Mouse (Mus musculus) limb, embryonic 11.5 days (tissue): ENCODE data around the gene Naa15. TPM values are rescaled to one million over a fixed set of nuclear protein-coding genes. Genes with fewer than 3 reads are reported as not detected.
"Not testable (repeated sequence)": the region's sequence is repeated elsewhere in the genome, so short reads cannot be mapped to it uniquely, and the experiment has no call there.

Experiments used
- ATAC-seq: fragments of 200-750 bp; cut with Nextera tagmentation; 2 replicates; pipeline ENCODE4 v1.8.0; 2017; ENCODE audit warnings: low read depth; ENCODE audit not compliant: insufficient number of reproducible peaks, low FRiP score, low TSS enrichment
- DNase-seq: peaks from one replicate; pipeline ENCODE4 v3.0.0-alpha.2; 2015; ENCODE audit warnings: low spot score
- H3K27ac ChIP-seq: fragments of 300-500 bp; sonication (generic); replicated peaks from 2 replicates; pipeline ENCODE4 v1.5.1; 2014; ENCODE audit warnings: low read depth, mild to moderate bottlenecking, low read length
- H3K27me3 ChIP-seq: fragments of 300-500 bp; sonication (generic); 2 replicates; pipeline ENCODE4 v1.6.1; 2014; ENCODE audit warnings: mild to moderate bottlenecking, low read length, mixed read lengths; ENCODE audit not compliant: control insufficient read depth, insufficient read depth
- H3K36me3 ChIP-seq: fragments of 300-500 bp; sonication (generic); 2 replicates; pipeline ENCODE4 v1.6.1; 2014; ENCODE audit warnings: mild to moderate bottlenecking, low read length, moderate library complexity, mixed read lengths; ENCODE audit not compliant: control insufficient read depth, insufficient read depth
- H3K4me1 ChIP-seq: fragments of 300-500 bp; sonication (generic); 2 replicates; pipeline ENCODE4 v1.6.1; 2014; ENCODE audit warnings: low read length, mixed read lengths; ENCODE audit not compliant: control insufficient read depth, insufficient read depth
- H3K4me2 ChIP-seq: fragments of 300-500 bp; sonication (generic); 2 replicates; pipeline ENCODE4 v1.6.1; 2014; ENCODE audit warnings: low read depth, mild to moderate bottlenecking, moderate library complexity; ENCODE audit not compliant: severe bottlenecking
- H3K4me3 ChIP-seq: fragments of 300-500 bp; sonication (generic); 2 replicates; pipeline ENCODE4 v1.5.1; 2014; ENCODE audit warnings: low read depth, low read length
- H3K9ac ChIP-seq: fragments of 300-500 bp; sonication (generic); 2 replicates; pipeline ENCODE4 v1.6.1; 2014; ENCODE audit warnings: mild to moderate bottlenecking, low read length
- H3K9me3 ChIP-seq: fragments of 300-500 bp; sonication (generic); 2 replicates; pipeline ENCODE4 v1.6.1; 2016; ENCODE audit warnings: low read length; ENCODE audit not compliant: control insufficient read depth
- WGBS: fragments of 180-500 bp; shearing (Covaris S2); extraction: QIAGEN DNeasy Blood & Tissue Kit; methylation state at CpG from one replicate; pipeline ENCODE4 v1.1.7; 2014; 5-methylcytosine and 5-hydroxymethylcytosine counted together
- polyA plus RNA-seq: library from polyadenylated mRNA; unstranded; fragments of >200 nt; fragmentation: Nextera tagmentation; extraction: Ambion mirVana; gene quantifications from 2 replicates; pipeline ENCODE4 v1.2.1, GENCODE M21; 2014

Gene Naa15
- polyA plus RNA-seq, 1 experiment from 2014 or later = 52.0 TPM

DNA sequence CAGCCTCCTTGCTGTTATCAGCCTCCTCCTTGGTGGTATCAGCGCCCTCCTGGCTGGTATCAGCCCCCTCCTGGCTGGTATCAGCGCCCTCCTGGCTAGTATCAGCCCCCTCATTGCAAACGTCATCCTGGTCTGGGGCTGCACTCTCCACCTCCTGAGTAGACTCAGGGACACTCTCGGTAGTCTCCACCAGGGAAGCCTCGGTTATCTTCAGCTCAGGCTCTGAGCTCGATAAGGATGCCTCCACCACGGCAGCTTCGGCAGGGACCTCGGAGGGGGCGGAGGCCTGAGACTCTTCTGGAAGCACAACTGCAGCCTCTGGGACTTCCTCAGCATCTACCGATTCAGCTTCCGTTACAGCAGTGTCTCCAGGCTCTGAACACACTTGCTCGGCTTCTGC is 26.0 kb upstream of the Naa15 start:
- Histone ChIP-seq H3K4me3 (no peak overlapping the region), H3K27me3 (0 out of 2 replicates have a peak, but pooled peaks cover 3% of the 10 kb centered on the region), H3K9me3 (no peaks in the 10 kb centered on the region), H3K36me3 (no peaks in the 10 kb centered on the region), H3K4me1 (no peaks in the 10 kb centered on the region), H3K4me2 (peak overlapping the region; percentile 30), H3K27ac (no peak overlapping the region), H3K9ac (peak overlapping the region; percentile 41)
- 4% methylated on average over 13 of the region's 13 CpGs for WGBS
- no peak for ATAC-seq
- peak; percentile 32 for DNase-seq

DNA sequence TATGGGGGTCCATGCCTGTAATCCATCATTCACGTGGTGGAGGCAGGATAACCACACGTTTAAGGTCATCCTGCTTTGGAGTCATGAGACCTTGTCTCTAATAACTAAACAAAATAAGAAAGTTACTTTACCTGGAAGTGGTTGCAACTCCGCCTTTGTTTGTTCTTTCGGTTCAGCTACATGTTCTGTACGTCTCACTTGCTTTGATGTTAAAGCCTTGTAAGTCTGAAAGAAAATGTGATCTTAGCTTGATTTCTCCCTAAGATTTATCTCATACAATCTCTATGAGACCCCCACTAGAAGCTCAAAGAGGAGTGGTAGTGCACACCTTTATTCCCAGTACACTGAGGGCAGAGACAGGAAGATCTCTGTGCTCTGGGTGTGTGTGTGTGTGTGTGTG is 23.9 kb upstream of the Naa15 start:
- Histone ChIP-seq H3K27me3 (peaks cover 7% of the 10 kb centered on the region; the same call in 1 of the 2 replicates), H3K4me2 (no peak overlapping the region), H3K9ac (no peak overlapping the region), H3K36me3 (no peaks in the 10 kb centered on the region), H3K4me1 (no peaks in the 10 kb centered on the region), H3K9me3 (no peaks in the 10 kb centered on the region), H3K27ac (no peak overlapping the region), H3K4me3 (no peak overlapping the region)
- 90% methylated on average over 5 of the region's 5 CpGs for WGBS
- DNase-seq (no peak), ATAC-seq (no peak)

GRCm38 (mm10) chr3:51391591-51391990 is 23.4 kb upstream of the Naa15 start:
- ATAC-seq (no peak), DNase-seq (no peak)
- no peaks in the 10 kb centered on the region for H3K36me3 ChIP-seq
- 90% methylated on average over 5 of the region's 5 CpGs for WGBS
- H3K9ac ChIP-seq = no peak overlapping the region
- H3K4me2 ChIP-seq = no peak overlapping the region
- no peaks in the 10 kb centered on the region for H3K4me1 ChIP-seq
- H3K4me3 ChIP-seq = no peak overlapping the region
- H3K9me3 ChIP-seq = no peaks in the 10 kb centered on the region
- H3K27ac ChIP-seq = no peak overlapping the region
- peaks cover 9% of the 10 kb centered on the region; the same call in 1 of the 2 replicates for H3K27me3 ChIP-seq

GRCm38 (mm10) chr3:51393018-51393417 is 21.9 kb upstream of the Naa15 start:
- not testable (repeated sequence) for H3K4me3 ChIP-seq, ATAC-seq, H3K4me1 ChIP-seq, DNase-seq, H3K27ac ChIP-seq, H3K4me2 ChIP-seq, H3K36me3 ChIP-seq, H3K9ac ChIP-seq, H3K9me3 ChIP-seq
- H3K27me3 ChIP-seq = peaks cover 14% of the 10 kb centered on the region
- 93% methylated on average over 3 of the region's 3 CpGs for WGBS

GRCm38 (mm10) chr3:51393651-51394050 is 21.3 kb upstream of the Naa15 start:
- H3K27me3 ChIP-seq = peaks cover 13% of the 10 kb centered on the region
- DNase-seq (no peak), ATAC-seq (no peak)

DNA sequence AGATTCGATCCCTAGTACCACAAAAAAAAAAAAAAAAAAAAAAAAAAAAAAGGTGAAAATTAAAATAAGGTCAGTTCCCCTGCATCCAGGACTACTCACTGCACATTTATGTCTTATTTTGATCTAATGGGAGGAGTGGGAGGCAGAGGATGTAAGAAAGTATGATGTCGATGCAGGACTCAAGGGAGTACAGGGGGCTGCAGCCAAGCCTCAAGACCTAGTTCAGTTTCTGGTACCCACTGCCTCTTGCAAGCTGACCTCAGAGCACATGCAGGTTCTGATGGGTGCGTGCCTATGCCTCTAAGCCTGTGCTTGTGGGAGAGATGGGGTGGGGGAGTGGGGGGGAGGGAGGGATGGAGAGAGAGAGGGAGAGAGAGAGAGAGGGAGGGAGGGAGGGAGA is 20.1 kb upstream of the Naa15 start:
- Histone ChIP-seq H3K4me3 (no peak overlapping the region), H3K9ac (no peak overlapping the region), H3K4me1 (no peaks in the 10 kb centered on the region), H3K27me3 (peaks cover 13% of the 10 kb centered on the region), H3K9me3 (no peaks in the 10 kb centered on the region), H3K4me2 (no peak overlapping the region), H3K36me3 (no peaks in the 10 kb centered on the region), H3K27ac (no peak overlapping the region)
- DNase-seq (no peak), ATAC-seq (no peak)
- whole genome bisulfite sequencing = 56% methylated on average over 3 of the region's 3 CpGs

More at GRCm38 (mm10) chr3:51393651-51394050, 21.3 kb upstream of the Naa15 start:
- H3K4me2 ChIP-seq = no peak overlapping the region
- H3K9ac ChIP-seq = no peak overlapping the region
- WGBS = 87% methylated on average over 2 of the region's 2 CpGs
- no peaks in the 10 kb centered on the region for H3K36me3 ChIP-seq
- H3K27ac ChIP-seq = no peak overlapping the region
- no peaks in the 10 kb centered on the region for H3K4me1 ChIP-seq
- no peak overlapping the region for H3K4me3 ChIP-seq
- no peaks in the 10 kb centered on the region for H3K9me3 ChIP-seq

DNA sequence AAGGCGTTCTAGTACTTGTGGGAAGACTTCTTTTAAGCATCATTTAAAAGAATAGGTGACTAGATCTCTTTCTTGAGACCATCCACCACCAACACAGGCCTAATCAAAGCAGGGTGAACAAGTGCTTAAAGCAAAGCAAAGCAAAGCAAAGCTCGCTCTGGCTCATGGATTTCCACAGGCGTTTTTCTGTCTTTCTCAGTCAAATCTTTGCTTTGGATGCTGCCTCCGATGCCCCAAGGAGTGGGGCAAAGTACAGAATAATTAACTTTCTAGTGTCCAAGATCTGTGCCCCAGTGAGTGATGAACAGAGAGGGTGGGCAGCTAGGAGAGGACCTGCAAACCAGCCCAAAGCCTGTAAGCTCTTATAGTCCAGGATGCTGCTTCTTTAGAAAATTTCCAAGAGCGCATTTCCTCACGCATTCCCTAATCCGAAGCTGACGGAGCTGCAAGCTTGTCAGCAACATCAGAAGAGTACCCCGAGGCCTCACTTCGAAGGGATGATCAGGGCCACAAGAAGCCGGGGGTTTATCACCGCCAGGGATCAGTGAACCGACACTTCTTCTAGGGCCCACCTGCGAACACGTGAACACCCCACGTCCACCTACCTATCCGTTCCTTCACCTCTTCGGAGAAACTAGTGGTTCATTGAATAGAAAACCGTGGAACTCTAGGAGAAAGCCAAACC is 19.3 kb upstream of the Naa15 start:
- no peak overlapping the region for H3K27ac ChIP-seq
- H3K36me3 ChIP-seq = no peaks in the 10 kb centered on the region
- no peak overlapping the region; the same call in 1 of the 2 replicates for H3K4me2 ChIP-seq
- DNase-seq = no peak
- H3K4me1 ChIP-seq = no peaks in the 10 kb centered on the region
- no peak overlapping the region for H3K9ac ChIP-seq
- WGBS = 19% methylated on average over 19 of the region's 19 CpGs
- no peaks in the 10 kb centered on the region for H3K9me3 ChIP-seq
- ATAC-seq = no peak
- peaks cover 13% of the 10 kb centered on the region for H3K27me3 ChIP-seq
- H3K4me3 ChIP-seq = no peak overlapping the region; the same call in 1 of the 2 replicates

- no peak within 1 kb of the TSS for H3K27ac ChIP-seq
These were observed 18.5 kb upstream of the Naa15 start, which contains the start of gene Mgarp for GRCm38 (mm10) chr3:51396219-51397068. Mgarp (minus strand) TSS chr3:51396738.

More at GRCm38 (mm10) chr3:51396219-51397068, 18.5 kb upstream of the Naa15 start, which contains the start of gene Mgarp:
- H3K4me2 ChIP-seq = peak within 1 kb of the TSS; percentile 71
- no peaks in the 10 kb centered on the region for H3K36me3 ChIP-seq
- peak within 1 kb of the TSS; percentile 28 for H3K4me3 ChIP-seq
- no peaks in the 10 kb centered on the region for H3K9me3 ChIP-seq
- WGBS = 3% methylated on average over 41 of the region's 41 CpGs
- H3K27me3 ChIP-seq = peaks cover 13% of the 10 kb centered on the region
- H3K9ac ChIP-seq = peak within 1 kb of the TSS; percentile 51
- peak; percentile 87 for DNase-seq
- no peaks in the 10 kb centered on the region for H3K4me1 ChIP-seq
- ATAC-seq = peak; percentile 75; the same call in 1 of the 2 replicates
